Mouse (Mus musculus): Measurements from ENCODE around the gene Hic2.

Hic2 gene

DNA sequence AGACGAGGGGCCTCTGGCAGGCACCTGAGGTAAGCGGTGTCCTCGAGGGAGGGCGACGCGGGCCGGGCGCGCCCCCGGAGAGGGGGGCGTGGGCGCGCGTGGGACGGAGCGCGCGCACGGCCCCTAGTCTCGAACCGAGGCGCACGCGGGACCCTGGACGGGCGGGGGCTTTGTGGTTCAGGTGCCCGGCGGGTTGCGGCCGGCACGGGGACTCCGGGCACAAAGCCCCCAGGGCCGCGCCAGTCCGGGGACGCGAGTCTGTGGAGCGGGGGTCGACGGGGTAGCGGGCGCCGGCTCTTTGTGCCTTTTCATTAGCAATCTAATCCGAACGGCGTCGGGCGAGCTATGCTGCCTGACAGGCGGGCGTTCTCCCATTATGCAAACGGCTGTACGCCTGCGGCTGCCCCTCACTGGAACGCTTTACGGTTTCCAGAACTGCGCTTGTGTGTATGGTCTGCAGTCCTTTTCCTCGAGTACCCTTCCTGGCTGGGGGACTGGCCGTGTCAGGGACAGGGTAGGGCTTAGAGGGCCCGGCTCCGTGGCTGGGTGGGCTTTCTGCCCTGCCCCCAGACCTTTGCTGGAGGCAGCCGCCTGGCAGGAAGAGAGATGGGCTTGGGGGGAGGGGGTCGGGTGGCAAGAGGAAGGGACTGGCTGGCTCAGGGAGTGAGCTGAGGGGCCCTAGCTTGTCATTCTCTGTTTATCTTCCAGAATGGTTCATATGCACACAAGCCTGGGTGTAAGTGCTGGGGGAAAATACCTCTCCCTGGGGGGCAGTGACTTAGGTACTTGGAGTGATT lies 528 bp downstream of the Hic2 start:
- in situ Hi-C loops (cut with MboI, MseI), result no loop called here

DNA sequence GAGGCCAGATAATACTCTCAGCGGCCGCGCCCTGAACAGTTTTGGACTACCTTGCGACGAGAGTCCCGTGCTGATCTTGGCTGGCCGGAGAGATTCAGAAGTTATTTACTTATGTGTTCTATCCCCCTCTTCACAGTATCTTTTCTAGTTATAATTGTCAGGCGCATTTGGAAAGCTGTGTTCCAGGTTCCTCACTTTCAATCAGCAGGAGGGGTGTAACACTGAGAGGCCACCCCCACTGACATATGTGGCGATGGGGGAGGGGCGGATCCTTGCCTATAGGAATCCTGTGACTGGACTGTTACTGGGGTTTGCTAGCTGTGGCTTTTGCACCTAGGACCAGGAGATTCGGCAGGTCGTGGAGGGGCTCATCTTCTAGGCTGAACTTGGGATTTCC lies 1.1 kb downstream of the Hic2 start:
- in situ Hi-C loops (cut with MboI, MseI), result no loop called here

DNA sequence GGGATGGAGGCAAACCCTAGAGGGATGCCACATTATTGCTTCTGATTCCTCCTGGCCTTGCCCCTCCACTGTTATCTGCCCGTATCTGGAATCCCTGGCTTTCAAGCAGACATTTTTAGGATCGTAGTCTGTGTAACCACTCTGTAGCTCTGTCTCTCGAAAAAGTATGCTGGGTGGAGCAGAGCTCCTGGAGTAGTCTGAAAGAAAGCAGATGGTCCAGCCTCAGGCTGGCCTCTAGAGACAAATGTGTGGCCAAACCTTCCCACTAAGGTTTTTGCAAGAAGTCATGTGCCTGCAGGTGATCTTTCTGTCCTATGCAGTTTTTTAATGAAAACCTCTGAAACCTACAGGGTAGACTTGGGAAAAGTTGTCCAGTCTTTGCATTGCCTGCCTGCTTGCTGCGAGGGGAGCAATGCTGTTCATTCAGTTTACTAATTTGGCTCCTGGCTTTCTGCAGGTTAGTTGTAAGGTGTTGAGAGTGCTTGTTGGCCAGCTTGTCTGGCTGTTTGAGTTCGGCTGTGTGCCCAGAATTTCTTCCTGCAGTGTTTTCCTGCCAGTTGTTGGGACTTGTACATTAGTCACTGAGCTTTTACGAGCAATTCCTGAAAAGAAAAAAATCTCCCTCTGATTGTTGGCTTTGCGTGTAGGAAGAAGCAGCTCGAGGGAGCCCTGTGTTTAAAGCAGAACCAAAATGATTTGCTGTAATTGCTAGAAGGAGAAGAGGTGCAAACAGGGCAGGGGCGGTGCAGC lies 1.7 kb downstream of the Hic2 start:
- in situ Hi-C loops (cut with MboI, MseI), result no loop called here

DNA sequence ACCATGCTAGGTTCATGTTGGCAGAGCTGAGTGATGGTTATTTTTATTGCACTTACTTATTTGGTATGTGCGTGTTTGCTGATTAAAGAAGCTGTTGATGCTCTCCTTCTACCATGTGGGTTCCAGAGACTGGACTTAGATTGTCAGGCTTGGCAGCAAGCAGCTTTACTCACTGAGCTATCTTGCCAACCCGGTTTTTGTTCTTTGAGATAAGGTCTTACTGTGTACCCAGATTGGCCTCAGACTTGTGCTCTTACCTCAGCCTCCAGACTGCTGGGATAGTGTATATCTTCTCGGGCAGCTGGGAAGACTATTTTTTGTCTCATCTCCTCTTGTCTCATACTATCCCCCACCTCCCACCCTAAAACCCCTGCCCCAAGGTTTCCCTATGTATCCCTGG lies 4.3 kb downstream of the Hic2 start:
- in situ Hi-C loops (cut with MboI, MseI), result no loop called here

DNA sequence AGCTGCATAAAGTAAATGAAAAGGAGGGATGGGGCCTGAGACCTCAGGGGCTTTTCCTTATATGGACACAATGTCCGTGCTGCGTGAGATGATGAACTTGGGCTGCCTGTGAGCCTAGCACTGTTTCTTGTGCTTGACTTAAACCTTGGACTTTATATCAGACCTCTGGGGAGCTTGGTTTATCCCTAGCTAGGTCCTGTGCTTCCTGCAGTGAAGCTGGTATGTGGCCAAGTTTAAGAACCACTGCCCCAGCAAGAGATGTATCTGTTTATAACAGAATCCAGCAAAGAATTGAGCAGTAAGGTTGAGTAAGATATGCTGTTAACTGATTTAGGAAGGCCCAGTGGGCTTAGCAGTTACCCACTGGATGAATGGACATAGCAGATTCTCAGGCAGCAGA lies 6.0 kb downstream of the Hic2 start:
- in situ Hi-C loops (cut with MboI, MseI), result no loop called here

DNA sequence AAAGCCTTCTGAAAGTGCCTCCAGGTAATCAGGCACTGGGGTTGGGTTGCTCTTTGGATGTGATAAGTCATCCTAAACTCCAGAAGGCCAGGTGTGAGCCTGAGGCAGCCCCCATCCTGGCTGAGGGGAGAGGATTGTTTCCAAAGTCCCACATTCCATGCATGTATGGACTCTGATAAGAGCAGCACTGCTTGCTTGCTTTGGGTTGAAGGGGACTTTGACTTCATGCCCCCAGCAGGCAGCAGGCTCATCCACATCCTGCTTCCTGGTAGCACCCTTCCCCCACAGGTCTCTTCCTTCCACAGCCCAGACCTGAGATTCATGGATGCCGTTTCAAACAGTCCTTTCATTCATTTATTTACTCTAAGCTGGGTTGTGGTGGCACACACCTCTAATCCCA lies 10.4 kb downstream of the Hic2 start:
- in situ Hi-C loops (cut with MboI, MseI), result no loop called here

DNA sequence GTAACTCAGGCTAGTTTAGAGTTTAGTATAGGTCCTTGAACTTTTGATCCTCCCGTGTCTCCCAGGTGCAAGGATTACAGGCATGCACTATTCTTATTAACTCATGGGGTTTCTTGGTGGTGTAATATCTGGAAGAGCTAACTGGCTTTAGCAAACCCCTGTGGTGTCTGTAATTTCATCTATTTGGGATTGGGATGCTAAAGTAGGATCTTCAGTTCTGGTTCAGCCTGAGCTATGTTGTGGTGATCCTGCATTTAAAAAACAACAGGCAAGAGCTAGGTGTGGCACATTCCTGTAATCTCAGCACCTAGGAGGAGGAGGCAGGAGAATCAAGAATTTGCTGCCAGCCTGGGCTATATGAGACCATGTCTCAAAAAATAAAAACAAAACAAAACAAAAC lies 11.6 kb downstream of the Hic2 start:
- in situ Hi-C loops (cut with MboI, MseI), result no loop called here

DNA sequence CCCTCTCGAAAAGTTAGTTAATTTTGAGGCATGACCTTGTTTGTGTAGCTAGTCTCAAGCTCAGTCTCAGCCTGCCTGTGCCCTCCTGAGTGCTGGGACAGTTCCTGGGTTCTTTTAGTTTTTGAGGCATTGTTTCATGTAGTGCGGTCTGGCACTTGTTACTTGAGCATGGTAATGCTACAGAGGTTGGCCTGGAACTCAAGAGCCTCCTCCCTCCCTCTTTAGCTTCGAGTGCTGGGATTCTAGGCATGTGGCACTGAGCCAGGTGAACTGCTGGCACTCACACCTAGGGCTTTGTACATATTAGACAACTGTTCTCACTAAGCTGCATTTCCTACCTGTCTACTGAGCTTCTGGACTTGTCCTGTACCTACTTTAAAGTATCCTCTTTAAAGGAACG lies 14.4 kb downstream of the Hic2 start:
- in situ Hi-C loops (cut with MboI, MseI), result no loop called here

DNA sequence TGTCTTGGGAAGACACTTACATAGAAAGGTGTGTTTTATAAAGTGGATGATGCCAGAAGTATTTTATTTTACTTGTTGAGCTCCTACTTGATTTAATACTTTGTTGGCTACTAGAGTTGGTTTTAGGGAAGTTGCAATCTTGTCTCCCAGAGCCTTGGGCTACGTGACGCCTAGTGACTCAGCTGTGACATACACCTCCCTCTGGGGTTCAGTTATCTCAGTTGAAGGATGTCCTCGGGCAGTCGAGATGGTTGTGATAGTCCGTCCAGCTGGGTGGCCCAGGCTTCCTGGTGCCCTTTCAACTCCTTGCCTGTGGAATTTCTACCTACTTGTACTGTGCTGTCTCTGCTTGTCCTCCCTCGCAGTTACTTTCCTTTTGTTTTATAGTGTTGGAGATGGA lies 15.8 kb downstream of the Hic2 start:
- in situ Hi-C loops (cut with MboI, MseI), result no loop called here

DNA sequence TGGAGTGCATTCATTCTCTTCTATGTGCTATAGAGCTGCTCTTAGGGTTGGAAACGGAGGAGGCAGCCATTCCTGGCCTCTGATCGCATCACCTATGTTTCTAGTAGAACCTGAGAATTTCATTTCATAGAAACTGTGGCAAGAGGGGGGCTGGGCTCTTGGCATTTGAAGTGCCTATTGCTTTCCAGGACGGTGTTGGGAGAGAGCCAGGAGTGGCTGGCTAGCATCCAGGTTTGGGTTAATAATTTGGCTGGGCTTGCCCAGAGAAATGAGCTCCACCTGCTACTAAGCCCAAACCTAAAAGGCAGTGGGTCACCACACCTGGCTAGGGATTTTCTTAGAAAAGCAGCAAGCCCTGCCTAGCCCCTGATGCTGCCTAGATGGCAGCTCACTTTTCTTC lies 18.2 kb downstream of the Hic2 start:
- in situ Hi-C loops (cut with MboI, MseI), result no loop called here

DNA sequence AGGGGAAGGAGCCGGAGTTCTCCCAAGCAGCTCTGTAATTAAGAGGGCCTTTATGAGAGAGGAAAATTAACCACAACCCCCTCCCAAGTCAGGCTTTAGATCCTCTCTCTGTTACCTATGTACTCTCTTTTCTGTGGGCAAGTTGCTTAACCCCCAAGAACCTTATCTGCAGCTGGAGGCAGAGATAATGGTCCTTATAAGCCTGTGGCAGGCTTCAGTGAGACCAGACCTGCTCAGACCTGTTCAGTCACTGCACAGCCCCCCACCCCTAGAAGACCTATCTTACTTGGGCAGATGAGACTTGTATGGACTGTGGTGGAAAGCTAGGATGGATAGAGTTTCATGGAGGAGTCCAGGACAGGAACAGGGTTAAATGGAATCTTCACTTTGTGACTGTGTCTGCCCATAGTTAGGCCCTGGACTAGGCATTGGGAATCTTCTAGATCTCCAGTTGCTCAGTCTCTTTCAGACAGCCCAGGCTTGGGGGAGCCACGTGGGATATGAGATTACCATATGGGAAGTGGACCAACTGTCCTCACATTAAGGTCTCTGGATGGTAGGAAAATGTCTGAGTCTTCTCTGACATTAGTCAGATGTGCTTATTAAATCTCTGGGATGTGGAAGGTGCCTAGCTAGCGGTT lies 18.8 kb downstream of the Hic2 start:
- in situ Hi-C loops (cut with MboI, MseI), result no loop called here

DNA sequence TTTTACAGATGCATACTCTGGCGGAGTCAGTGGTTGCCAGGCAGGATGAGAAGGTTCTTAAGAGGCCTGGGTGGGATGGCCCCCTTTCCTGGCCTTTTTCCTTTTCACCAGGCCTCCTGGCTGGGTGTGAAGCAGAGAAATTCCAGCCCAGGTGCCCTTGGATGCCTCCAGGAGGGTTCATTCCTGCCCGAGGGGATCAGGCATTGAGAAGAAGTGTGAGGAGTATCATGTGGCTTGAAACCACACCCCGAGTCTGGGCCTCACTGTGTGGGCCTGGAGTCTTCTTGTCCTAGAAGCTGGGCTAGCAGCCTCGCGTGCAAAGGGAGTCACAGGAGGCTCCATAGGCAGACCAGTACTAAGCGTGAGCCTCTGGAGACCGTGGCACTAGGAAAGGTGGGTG lies 19.5 kb downstream of the Hic2 start:
- in situ Hi-C loops (cut with MboI, MseI), result no loop called here

DNA sequence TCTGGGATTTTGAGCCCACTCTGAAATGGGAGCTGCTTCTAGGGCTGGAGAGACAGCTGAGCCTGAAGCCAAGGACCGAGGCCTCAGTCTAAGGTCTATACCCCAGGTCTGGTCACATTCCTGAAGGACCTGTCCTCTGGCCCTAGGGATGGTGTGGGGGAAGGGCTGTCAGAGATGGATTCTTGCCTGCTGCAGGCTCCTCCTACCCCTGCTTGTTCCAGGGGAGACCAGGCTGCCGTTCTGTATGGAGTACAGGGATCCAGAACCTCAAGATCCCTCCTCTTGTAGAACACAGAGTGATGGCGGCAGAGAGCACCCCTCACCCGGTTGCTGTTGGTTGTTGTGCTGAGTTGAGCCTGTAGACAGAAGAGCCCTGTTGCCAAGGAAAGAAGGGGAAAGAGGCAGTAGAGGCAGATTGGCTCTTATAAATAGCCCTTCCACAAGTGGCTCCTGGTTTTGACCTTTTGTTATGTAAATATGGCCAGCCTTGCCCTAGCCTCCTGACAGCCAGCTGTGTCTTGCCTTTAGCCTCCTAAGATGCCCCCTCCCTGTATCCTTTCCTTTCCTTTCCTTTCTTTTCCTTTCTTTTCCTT lies 20.7 kb downstream of the Hic2 start:
- in situ Hi-C loops (cut with MboI, MseI), result no loop called here

DNA sequence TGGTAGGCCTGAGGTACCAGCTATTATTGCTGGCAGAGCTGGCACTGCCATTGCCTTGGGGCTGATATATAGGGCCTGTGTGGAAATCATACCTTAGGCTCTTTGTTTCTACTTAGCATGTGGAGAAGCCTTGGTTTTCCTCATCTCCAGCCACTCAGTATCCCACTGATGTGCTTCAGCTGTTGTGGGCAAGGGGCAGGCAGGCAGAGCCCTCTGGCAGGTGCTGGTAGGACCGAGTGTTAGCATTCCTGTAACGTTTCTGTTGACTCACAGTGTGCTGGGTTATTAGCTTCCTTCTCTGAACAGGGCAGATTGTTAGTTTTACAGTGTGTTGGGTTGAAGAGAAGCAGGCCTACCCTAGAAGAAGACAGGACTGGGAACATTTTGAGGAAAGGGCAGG lies 21.9 kb downstream of the Hic2 start:
- in situ Hi-C loops (cut with MboI, MseI), result no loop called here

DNA sequence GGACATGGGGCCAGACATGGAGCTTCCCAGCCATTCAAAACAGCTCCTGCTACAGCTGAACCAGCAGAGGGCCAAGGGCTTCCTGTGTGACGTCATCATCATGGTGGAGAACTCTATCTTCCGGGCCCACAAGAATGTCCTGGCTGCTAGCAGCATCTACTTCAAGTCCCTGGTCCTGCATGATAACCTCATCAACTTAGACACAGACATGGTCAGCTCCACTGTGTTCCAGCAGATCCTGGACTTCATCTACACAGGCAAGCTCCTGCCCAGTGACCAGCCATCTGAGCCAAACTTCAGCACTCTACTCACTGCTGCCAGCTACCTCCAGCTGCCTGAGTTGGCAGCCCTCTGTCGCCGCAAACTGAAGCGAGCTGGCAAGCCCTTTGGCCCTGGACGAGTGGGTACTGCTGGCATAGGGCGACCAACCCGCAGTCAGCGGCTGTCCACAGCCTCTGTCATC lies 24.0 kb downstream of the Hic2 start:
- in situ Hi-C loops (cut with MboI, MseI), result no loop called here

DNA sequence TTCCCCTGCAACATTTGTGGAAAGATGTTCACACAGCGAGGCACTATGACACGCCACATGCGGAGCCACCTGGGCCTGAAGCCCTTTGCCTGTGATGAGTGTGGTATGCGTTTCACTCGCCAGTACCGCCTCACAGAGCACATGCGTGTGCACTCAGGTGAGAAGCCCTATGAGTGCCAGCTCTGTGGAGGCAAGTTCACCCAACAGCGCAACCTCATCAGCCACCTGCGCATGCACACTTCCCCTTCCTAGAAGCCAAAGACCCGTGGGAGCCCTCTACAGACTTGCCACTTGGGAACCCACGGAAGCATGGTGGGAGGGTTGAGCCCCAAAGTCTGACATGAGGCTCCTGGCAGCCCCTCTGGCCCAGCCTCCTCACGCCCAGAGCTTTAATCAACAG lies 25.5 kb downstream of the Hic2 start:
- in situ Hi-C loops (cut with MboI, MseI), result no loop called here

DNA sequence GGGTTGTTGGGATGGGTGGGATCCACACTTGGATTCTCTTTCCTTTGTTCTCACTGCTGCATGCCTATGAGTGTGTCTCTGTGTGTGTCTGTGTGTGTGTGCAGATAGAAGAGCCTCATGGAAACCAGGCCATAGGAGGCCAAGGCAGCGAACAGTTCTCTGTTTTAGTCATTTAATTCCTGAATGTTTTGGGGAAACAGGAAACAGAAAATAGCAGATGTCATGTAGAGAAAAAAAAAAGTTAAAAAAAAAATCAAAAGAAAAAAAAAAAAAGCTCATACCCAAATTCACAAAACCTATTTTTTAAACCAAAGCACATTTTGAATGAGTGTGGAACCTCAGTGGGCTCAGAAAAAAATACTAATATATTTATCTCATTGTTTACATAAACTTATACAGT lies 28.0 kb downstream of the Hic2 start:
- in situ Hi-C loops (cut with MboI, MseI), result no loop called here

DNA sequence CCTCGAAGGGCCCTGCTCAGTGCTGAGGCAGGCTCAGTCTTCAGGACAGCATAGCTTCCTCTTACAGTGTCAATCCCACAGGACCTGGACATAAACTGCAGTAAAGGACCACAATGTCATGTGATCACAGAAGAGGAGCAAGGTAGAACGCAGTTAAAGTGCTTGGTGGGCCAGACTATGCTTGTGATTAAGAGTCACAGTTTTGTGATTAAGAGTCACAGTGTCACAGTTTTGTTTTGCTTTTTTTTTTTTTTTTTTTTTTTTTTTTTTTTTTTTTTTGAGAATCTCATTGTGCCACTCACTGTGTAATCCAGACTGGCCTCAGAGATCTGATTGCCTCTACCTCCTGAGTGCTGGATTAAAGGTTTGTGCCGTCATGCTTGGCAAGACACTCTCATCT lies 32.7 kb downstream of the Hic2 start:
- in situ Hi-C loops (cut with MboI, MseI), result no loop called here

DNA sequence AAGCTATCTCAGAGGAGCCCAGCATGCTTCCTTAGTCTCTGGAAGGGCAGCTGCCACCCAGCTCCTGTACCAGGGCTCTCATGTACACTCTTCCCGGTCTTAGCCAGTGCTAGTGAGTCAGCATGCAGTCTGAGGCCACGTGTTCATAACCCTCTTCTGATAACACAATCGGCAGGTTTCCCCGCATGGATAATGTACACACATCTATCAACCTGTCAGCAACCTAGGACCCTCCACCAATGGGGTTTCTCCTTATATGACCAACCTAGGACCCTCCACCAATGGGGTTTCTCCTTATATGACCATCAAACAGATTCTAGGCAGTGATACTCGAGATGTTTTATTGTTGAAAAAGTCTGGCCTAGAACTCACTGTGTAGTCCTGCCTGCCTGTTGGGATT lies 34.6 kb downstream of the Hic2 start:
- in situ Hi-C loops (cut with MboI, MseI), result no loop called here

DNA sequence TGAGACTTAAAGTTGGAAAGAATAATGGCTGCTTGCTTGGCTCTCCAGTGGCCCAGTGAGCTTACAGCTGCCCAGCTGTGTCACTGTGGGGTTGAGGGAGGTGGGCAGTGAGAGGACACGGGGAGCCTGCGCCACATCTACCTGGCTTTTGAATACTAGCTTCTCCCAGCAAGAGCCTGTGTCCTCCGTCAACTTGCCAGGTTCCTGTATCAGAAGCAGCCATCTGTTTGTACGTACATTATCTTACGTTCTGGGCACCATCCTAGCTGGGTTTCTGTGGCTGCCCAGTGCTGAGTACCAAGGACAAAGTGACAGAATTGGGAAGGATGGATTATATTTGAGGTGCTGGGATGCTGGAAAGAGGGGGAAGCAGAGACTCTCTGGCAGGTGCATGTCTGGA lies 36.5 kb downstream of the Hic2 start:
- in situ Hi-C loops (cut with MboI, MseI), result loop anchor here (5.0 kb wide), 1 partner anchor 63 kb away; the partner anchor contains the start of gene Rimbp3

DNA sequence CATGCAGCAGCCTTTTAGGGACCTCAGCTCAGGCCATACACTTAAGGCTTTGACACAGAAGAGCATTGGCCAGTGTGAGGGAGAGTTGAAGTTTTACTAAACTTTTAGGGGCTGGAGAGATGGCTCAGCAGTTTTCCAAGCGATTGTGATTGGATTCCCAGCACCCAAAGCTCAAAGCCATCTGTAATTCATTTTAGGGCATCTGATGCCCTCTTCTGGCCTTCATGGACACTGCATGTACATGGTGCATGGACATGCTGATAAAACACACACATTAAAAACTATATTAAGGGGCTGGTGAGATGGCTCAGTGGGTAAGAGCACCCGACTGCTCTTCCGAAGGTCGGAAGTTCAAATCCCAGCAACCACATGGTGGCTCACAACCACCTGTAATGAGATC lies 37.8 kb downstream of the Hic2 start:
- in situ Hi-C loops (cut with MboI, MseI), result loop anchor here (5.0 kb wide), 1 partner anchor 64 kb away; the partner anchor contains the start of gene Rimbp3

DNA sequence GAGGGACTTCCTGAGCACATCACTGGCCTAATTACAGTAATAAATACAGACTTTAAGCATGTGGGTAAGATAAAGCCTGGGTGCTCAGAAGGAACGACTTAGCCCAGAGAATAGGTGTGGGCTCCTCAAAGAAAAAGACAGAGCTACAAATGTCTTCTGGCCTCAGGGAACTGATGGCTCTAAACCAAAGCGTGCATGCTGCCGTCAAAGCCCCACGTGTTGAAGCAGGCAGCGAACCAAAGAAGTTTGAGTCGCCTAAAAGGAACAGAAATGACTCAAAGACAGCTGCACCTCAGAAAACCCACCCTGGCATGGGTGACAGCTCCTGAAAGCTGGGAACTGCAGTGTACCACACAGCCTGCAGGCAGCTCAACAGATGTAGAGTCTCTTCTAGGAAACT lies 38.5 kb downstream of the Hic2 start:
- in situ Hi-C loops (cut with MboI, MseI), result loop anchor here (5.0 kb wide), 1 partner anchor 65 kb away; the partner anchor contains the start of gene Rimbp3
